Mouse (Mus musculus) c-Kit-positive CD71-negative TER-119-negative erythroid progenitor cells, embryonic 14.5 days (primary cell): ENCODE results near the gene Olfr1443.
"Not testable (repeated sequence)": the region's sequence is repeated elsewhere in the genome, so short reads cannot be mapped to it uniquely, and the experiment has no call there.

Source experiments
- DNase-seq: peaks from one replicate; pipeline ENCODE4 v3.0.0-alpha.2; 2013; ENCODE audit warnings: low read depth

Olfr1443 gene

GRCm38 (mm10) chr19:12677812-12678211 lies at the start of gene Olfr1443:
Gene Olfr1443, plus strand, starts transcription at chr19:12678112.
- DNase-seq, result no peak

GRCm38 (mm10) chr19:12633176-12633575 lies 44.7 kb upstream of the Olfr1443 start, which contains the start of gene Glyat:
Gene Glyat, plus strand, starts transcription at chr19:12633308.
- DNase-seq, result no peak

GRCm38 (mm10) chr19:12634259-12634658 lies 43.7 kb upstream of the Olfr1443 start:
- DNase-seq, result no peak

GRCm38 (mm10) chr19:12634963-12635362 lies 42.9 kb upstream of the Olfr1443 start:
- DNase-seq, result no peak

GRCm38 (mm10) chr19:12636863-12637262 lies 41.0 kb upstream of the Olfr1443 start:
- DNase-seq, result no peak

- DNase-seq, result no peak
Measured at GRCm38 (mm10) chr19:12638049-12638448, 39.9 kb upstream of the Olfr1443 start.

GRCm38 (mm10) chr19:12649511-12649910 lies 28.4 kb upstream of the Olfr1443 start:
- DNase-seq, result no peak

GRCm38 (mm10) chr19:12666156-12666555 lies 11.8 kb upstream of the Olfr1443 start:
- no peak for DNase-seq

GRCm38 (mm10) chr19:12668601-12669000 lies 9.3 kb upstream of the Olfr1443 start:
- not testable (repeated sequence) for DNase-seq

GRCm38 (mm10) chr19:12670139-12670538 lies 7.8 kb upstream of the Olfr1443 start, which contains the start of gene Olfr1442:
Gene Olfr1442, plus strand, starts transcription at chr19:12670439.
- DNase-seq, result no peak

- DNase-seq, result no peak
Measured at GRCm38 (mm10) chr19:12671051-12671450, 6.9 kb upstream of the Olfr1443 start.

GRCm38 (mm10) chr19:12684638-12685037 lies 6.7 kb downstream of the Olfr1443 start:
- no peak for DNase-seq

GRCm38 (mm10) chr19:12685231-12685630 lies 7.3 kb downstream of the Olfr1443 start:
- DNase-seq, result no peak

- DNase-seq, result no peak
Measured at GRCm38 (mm10) chr19:12695590-12695989, 17.7 kb downstream of the Olfr1443 start, which contains the start of gene Keg1. Gene Keg1, plus strand, starts transcription at chr19:12695786.

- no peak for DNase-seq
Measured at GRCm38 (mm10) chr19:12696221-12696620, 18.3 kb downstream of the Olfr1443 start.

GRCm38 (mm10) chr19:12708458-12708857 lies 30.5 kb downstream of the Olfr1443 start:
- no peak for DNase-seq

GRCm38 (mm10) chr19:12708986-12709385 lies 31.1 kb downstream of the Olfr1443 start:
- DNase-seq, result no peak

- DNase-seq, result no peak
Measured at GRCm38 (mm10) chr19:12719189-12719588, 41.3 kb downstream of the Olfr1443 start.

- DNase-seq, result no peak
Measured at GRCm38 (mm10) chr19:12720463-12720862, 42.6 kb downstream of the Olfr1443 start.

- not testable (repeated sequence) for DNase-seq
Measured at GRCm38 (mm10) chr19:12720919-12721318, 43.0 kb downstream of the Olfr1443 start.

- DNase-seq, result not testable (repeated sequence)
Measured at GRCm38 (mm10) chr19:12721596-12721995, 43.7 kb downstream of the Olfr1443 start.

- no peak for DNase-seq
Measured at GRCm38 (mm10) chr19:12722308-12722707, 44.4 kb downstream of the Olfr1443 start.

- no peak for DNase-seq
Measured at GRCm38 (mm10) chr19:12725851-12726250, 47.9 kb downstream of the Olfr1443 start.

- no peak for DNase-seq
Measured at GRCm38 (mm10) chr19:12731036-12731435, 53.1 kb downstream of the Olfr1443 start.
